Mouse (Mus musculus): ENCODE measurements around the gene Pitpnm1.
A peak's percentile ranks its signal among the peaks of the same experiment; 100 is the strongest.

The Pitpnm1 gene

GRCm38 (mm10) chr19:4095802-4096201, 4.0 kb upstream of the Pitpnm1 start:
- no peak for DNase-seq

DNA sequence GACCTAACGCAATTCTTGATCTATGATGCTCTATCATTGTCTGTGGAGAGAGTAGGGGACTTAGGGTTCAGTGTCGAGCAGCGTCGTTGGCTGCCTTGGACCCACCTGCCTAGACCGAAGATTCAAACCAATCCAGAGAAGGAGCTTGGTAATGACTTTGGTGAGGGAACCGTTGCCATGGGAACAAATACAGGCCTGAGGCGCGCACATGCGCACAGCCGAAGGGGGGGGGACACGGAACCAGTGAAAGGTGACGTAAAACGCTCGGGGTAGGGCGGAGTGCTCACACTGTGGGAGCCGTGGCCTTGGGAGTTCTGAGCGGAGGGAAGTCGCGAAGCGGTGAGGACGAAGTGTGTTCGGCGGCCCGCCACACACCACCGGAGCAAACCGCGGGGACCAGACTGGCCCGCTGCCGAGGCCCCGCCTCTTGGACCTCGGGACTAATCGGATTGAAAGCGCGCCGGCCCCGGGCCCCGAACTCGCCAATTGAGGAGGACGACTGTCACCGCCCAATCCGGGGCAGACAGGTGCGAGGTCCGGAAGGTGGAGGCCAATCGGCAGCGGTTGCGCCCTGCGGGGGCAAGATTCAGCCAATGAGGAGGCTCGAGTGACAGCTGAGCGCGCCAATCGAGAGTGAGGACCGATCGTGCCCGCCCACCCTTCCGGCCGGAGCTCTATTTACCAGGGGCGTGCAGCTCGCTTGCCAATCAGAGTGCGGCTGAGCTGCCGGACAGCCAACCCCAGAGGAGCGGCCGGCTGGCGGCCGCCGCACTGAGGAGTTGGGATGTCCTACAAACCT, 3.0 kb upstream of the Pitpnm1 start, which contains the start of gene Cdk2ap2:
TSS of gene Cdk2ap2 (plus strand) at position 541 of the 799 bp plus-strand sequence.
- peak; percentile 99 for DNase-seq

DNA sequence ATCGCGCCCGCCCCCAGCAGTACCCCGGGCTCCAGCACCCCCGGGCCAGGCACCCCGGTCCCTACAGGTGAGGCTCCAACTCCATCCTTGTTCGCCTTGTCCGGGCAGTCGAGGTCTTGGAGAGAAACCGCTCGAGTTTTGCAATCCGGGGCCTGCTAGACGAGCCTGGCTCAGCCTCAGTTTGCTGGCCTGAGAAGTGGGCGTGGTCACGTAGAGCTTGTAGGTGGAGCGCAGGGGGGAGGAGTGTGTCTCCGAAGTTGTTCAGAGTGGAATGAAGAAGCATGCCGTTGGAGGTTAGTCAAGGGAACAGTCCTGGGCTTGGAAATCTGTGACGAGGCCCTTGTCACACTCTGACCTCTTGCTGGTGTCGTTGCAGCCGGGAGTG, 2.4 kb upstream of the Pitpnm1 start:
- DNase-seq = peak; percentile 75

GRCm38 (mm10) chr19:4098426-4098825, 1.4 kb upstream of the Pitpnm1 start:
- DNase-seq = no peak

- peak; percentile 96 for DNase-seq
Observed at GRCm38 (mm10) chr19:4099056-4099455, 742 bp upstream of the Pitpnm1 start.

GRCm38 (mm10) chr19:4100718-4101261, 992 bp downstream of the Pitpnm1 start:
- DNase-seq = peak; percentile 75

DNA sequence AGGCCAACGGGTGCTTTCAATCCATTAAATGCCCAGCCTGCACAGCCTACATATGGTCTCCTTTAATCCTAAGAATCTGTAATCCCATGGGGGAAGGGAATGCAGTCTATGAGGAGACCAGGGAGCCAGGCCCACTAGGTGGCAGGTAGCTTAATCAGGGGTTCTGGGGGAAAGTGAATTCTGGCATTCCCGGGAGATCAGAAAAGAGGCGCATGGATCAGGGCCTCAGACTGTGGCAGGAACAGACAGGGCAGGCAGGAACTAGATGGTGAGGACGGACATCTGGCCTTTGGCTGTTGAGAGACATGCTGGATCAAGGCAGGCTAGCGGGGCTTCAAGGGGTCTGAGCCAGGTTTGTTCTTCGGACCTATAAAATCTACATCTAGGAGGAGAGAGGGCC, 1.7 kb downstream of the Pitpnm1 start:
- DNase-seq = no peak

DNA sequence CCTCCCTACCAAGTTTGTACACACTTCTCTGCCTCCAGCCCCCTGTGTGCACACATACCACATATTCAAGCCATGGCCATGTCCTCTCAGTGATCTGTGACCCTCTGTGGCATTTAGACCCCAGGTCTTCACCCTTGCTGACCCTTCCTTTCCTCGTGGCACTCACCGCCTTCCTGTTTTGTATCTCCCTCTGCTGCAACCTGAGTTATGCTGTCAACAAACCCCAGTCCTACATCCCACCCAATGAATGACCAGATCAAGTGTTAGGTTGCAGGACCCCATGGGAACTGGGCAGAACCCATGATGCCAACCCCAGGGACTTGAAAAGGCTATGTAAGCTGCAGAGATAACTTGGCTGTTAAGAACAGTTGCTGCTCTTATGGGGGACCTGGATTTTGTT, 2.3 kb downstream of the Pitpnm1 start:
- no peak for DNase-seq

GRCm38 (mm10) chr19:4102626-4103025, 2.8 kb downstream of the Pitpnm1 start:
- DNase-seq = no peak

DNA sequence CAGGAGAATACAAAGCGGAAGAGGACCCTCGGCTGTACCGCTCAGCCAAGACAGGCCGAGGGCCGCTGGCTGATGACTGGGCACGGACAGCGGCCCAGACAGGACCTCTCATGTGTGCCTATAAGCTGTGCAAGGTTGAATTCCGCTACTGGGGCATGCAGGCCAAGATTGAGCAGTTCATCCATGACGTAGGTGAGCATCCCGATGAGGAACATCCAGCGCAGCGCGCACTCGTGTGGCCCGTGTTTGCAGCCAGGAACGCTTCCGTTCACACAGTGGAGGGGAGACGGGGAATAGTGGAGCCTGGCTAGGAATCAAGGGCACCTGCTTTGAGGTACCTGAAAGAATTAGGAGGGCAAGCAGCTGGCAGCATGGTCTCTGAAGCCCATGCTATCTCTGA, 3.5 kb downstream of the Pitpnm1 start:
- DNase-seq = no peak

DNA sequence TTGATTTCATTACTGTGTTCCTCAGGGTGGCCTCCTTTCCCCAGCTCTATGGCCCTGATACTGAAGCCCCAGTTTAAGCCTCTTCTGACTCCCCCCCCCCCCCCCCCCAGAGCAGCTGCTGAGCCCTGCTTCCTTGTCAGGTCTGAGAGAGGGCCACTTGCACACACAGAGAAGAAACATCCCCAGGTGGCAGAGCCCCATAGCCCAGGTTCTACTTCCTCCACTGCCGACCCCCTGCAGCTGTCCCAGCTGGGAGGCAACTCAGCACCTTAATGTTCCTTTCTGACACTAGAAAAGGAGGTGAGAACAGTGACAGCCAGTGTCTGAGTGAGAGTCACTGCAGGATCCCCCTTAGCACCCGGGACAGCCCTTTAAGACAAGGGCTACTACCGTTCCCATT, 4.0 kb downstream of the Pitpnm1 start:
- peak; percentile 60 for DNase-seq

DNA sequence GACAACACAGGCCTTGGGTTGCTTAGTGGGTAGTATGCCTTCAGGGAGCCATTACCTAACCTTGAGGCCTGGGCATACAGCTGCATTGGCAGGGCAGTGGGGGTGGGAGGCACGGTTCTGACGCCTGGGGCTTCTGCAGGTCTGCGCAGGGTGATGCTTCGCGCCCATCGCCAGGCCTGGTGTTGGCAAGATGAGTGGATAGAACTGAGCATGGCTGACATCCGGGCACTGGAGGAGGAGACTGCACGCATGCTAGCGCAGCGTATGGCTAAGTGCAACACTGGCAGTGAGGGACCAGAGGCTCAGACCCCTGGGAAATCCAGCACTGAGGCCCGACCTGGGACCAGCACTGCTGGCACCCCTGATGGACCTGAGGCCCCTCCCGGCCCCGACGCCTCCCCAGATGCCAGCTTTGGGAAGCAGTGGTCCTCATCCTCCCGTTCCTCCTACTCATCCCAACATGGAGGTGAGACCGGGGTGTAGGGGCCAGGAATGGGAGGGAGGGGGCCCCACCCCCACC, 4.9 kb downstream of the Pitpnm1 start:
- no peak for DNase-seq

DNA sequence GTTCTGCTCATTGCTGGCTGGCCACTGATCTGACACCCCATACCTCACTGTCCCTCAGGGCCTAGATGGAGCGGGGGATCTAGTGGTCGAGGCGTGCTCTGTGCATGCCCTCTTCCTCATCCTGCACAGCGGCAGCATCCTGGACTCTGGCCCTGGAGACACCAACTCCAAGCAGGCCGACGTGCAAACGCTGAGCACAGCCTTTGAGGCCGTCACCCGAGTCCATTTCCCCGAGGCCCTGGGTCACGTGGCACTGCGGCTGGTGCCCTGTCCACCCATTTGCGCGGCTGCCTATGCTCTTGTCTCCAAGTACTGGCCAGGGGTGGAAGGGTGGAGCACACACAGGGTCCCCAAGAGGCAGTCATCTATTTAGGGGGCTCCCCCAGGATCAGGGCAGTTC, 6.9 kb downstream of the Pitpnm1 start:
- no peak for DNase-seq

DNA sequence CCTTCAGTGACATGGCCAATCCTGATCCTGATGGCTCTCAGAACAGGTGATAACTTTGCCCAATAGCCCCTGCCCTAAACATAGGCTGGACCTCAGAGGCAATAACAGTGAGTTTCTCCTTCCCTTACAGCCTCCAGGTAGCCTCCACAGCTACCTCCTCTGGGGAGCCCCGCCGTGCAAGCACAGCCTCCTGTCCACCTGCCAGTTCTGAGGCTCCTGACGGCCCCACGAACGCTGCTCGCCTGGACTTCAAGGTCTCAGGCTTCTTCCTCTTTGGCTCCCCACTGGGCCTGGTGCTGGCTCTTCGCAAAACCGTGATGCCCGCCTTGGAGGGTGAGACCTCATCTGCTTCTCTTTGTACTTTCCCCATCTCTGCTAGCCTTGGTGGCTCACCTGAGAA, 8.7 kb downstream of the Pitpnm1 start:
- DNase-seq = no peak

DNA sequence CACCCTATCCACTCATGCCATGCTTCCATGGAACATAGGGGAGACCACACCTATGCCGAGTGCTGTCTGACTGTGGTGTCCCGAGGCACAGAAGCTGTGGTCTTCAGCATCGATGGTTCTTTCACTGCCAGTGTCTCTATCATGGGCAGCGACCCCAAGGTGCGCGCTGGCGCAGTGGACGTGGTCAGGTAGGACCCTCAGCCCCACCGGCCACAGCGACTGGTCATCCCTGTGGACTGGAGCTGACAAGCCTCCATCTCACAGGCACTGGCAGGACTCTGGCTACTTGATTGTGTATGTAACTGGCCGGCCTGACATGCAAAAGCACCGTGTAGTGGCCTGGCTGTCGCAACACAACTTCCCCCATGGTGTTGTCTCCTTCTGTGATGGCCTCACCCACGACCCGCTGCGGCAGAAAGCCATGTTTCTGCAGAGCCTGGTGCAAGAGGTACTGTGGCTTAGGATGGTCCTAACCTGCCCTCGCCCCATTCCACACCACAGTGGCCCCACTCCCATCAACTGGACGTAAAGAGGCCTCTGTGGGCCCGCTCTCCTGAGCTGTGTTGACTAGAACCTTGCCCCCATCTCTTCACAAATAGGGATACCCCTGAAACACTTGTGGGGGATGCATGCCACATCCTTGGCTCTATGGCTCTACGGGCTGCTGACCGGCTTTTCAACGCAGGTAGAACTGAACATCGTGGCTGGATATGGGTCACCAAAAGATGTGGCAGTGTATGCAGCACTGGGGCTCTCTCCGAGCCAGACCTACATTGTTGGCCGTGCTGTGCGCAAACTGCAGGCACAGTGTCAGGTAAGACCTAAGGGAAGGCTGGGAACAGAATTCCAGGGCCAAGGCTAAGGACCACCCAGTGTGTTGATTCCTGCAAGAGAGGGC, 12.5 kb downstream of the Pitpnm1 start:
- DNase-seq = no peak

DNA sequence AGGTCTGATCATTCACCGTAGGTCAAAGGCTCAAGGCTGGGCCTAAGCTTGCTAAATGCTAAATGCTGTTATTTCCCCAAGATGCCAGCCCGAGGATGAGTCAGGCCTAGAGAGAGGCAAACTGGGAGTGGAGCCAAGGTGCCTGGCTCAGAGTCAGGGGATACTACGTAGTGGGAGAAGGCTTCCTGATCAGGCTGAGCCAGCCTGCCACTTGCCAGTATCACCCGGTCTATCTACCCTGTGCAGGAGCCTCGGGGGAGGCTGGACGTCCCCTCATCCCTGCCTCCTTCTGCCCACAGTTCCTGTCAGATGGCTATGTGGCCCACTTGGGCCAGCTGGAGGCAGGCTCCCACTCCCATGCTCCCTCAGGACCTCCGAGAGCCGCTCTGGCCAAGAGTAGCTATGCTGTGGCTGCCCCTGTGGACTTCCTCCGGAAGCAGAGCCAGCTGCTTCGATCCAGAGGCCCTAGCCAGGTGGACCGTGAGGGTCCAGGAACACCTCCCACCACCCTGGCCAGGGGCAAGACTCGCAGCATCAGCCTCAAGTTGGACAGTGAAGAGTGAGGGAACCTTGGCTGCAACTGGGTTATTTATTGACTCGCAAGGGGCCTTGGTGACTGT, 13.5 kb downstream of the Pitpnm1 start:
- no peak for DNase-seq

DNA sequence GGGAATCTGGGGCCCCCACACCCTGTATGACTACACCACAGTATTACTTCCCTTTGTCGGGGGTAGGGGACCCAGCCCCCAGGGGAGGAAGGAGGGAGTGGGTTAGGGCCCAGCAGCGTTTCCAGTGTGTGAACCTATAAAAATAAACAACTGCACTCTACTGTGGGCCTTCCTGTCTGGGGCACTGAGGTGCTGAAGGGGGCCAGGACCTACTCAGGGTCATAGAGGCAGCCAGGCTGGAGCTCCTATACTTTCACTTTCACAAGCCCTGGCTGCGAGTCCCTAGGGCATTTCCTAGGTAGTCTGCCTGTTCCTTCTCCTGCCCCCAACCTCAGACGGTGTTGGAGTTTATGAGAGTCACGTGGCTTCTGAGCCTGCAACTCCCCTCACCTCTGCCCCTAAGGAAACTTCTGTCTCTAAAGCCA, 14.0 kb downstream of the Pitpnm1 start:
- peak; percentile 52 for DNase-seq

DNA sequence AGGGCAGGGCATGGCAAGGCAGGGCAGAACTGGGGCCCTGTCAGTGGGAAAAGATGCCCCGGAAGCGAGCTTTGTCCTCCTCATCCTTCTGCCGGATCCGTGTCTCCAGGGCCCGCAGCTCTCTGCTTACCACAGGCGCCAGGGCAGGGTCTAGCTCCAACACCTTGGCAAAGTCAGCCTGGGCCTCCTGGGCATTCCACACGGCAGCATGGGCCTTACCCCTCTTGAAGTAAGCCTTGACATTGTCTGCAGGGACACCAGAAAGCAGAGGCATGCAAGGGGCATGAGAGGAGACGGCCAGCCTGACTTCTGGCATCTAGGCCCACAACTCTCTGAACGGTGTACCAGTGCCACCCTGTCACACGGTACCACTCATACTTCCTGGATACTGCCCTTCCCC, 14.8 kb downstream of the Pitpnm1 start:
- no peak for DNase-seq

DNA sequence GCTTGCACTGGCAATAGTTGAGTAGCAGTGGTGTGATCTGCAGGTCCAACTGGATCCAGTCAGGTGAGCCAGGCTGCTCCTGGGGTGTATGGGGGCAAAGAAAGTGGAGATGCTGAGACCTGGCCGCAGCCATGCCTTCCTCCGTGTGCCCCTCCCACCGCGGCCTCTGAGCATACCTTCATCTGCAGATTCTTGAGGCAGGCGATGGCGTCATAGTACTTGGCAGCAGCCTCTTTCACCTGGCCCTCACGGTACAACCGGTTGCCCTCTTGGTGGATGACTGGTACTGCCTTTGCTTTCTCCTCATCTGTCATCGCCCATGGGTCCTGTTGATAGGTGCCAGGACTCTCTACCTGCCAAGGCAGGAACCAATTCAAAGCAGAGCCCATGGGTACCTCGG, 15.3 kb downstream of the Pitpnm1 start:
- no peak for DNase-seq

- DNase-seq = no peak
Observed at GRCm38 (mm10) chr19:4115816-4116215, 16.0 kb downstream of the Pitpnm1 start.

DNA sequence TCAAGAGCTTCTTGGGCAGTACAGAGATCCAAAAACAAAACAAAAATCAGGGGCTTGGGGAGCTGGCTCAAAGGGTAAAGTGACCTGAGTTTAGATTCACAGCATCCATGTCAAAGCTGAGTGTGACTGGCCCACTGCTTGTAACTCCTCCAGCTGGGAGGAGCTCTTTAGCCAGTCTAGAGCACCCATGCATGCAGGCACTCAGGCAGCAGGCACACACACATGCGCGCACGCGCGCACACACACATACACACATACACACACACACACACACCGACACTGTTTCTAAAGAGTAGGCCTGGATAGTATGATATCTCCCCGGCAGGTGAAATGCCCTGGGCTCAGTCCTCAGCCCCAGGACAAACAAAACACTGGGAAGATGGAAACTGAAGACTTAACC, 17.2 kb downstream of the Pitpnm1 start:
- DNase-seq = no peak

DNA sequence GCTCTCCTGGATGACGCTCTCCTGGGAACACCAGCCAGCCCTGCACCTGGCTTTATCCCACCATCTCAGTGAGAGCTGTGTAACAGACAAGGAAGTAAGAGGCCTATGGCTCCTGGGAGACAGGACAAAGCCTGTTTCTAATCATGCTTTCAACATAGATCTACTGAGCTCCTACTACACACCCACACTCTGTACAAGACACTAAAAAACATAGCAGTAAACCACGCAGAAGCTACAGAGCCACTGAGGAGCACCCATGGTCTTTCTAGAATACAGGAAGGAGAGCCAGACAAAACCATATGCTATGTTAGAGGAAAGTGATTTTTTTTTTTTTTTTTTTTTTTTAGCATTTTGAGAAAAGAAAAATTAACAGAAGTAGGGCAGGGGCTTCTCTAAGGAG, 18.6 kb downstream of the Pitpnm1 start:
- no peak for DNase-seq
